Mouse (Mus musculus) cortical plate, adult 2 months (tissue): ENCODE data around the gene Cacna2d1.

ENCODE experiments used
- CTCF ChIP-seq: fragments of 200-500 bp; IDR thresholded peaks from 2 replicates; pipeline ENCODE4 v1.5.1; 2011; ENCODE audit warnings: mild to moderate bottlenecking, control low read depth, low read length; ENCODE audit not compliant: insufficient read depth; ENCODE audit errors: extremely low read depth
- POLR2A ChIP-seq: fragments of 200-500 bp; IDR thresholded peaks from 2 replicates; pipeline ENCODE4 v1.6.1; 2011; ENCODE audit warnings: mild to moderate bottlenecking, low read length, control low read depth; ENCODE audit not compliant: insufficient read depth; ENCODE audit errors: extremely low read depth

GRCm38 (mm10) chr5:16187931-16188330 lies 253.4 kb downstream of the Cacna2d1 start:
- TF ChIP-seq CTCF (no peak), POLR2A (no peak)
